39 mouse cellular contexts compared by ENCODE assay signal in genomic region chr9:92204397-92204796, GRCm38 (mm10). TPM values are rescaled to one million over a fixed set of nuclear protein-coding genes. Genes with fewer than 3 reads are reported as not detected.
"Had no signal": no experiment of that assay in that cellular context is flagged by ENCODE, and none has a peak within 500 bp of the region (broad histone marks: within the 10 kb centered on the region; RNA-seq: fewer than 3 reads in every experiment).

No protein-coding gene starts in this region.

- H3K4me3 ChIP-seq: gastrocnemius, adult 2 months; heart, embryonic 10.5 days; heart, embryonic 12.5 days; hindbrain, embryonic 10.5 days; hindbrain, embryonic 12.5 days; intestine, embryonic 15.5 days; kidney, embryonic 15.5 days; layer of hippocampus, adult 2 months; left cerebral cortex, adult 2 months; limb, embryonic 10.5 days; limb, embryonic 12.5 days; liver, embryonic 13.5 days; liver, embryonic 15.5 days had no signal

- DNase-seq: gastrocnemius, adult 2 months; gastrocnemius, postnatal 10 days; gastrocnemius, postnatal 25 days; heart, adult 18-20 months; heart, postnatal 10 days; heart, postnatal 4 days; kidney, adult 2 months; kidney, adult 9 months; kidney, postnatal 25 days; kidney, postnatal 4 days; layer of hippocampus, postnatal 36 days; liver; liver, embryonic 13.5 days had no signal

- H3K9ac ChIP-seq: heart, embryonic 12.5 days; hindbrain, embryonic 12.5 days; hindbrain, embryonic 14.5 days; intestine, embryonic 15.5 days; kidney, embryonic 15.5 days; limb, embryonic 12.5 days; liver, embryonic 13.5 days; liver, embryonic 15.5 days had no signal

- H3K27me3 ChIP-seq: heart, embryonic 12.5 days; hindbrain, embryonic 12.5 days; intestine, embryonic 15.5 days; kidney, embryonic 15.5 days; limb, embryonic 12.5 days; liver, embryonic 13.5 days; liver, embryonic 15.5 days had no signal

- H3K36me3 ChIP-seq: heart, embryonic 10.5 days; heart, embryonic 12.5 days; hindbrain, embryonic 10.5 days; hindbrain, embryonic 12.5 days; intestine, embryonic 15.5 days; kidney, embryonic 15.5 days; limb, embryonic 10.5 days; limb, embryonic 12.5 days; liver, embryonic 13.5 days; liver, embryonic 15.5 days had no signal

- H3K4me2 ChIP-seq: heart, embryonic 12.5 days; hindbrain, embryonic 12.5 days; hindbrain, embryonic 14.5 days; intestine, embryonic 15.5 days; kidney, embryonic 15.5 days; limb, embryonic 12.5 days; liver, embryonic 11.5 days; liver, embryonic 13.5 days; liver, embryonic 15.5 days had no signal

- H3K9me3 ChIP-seq: heart, embryonic 10.5 days; heart, embryonic 12.5 days; hindbrain, embryonic 10.5 days; hindbrain, embryonic 12.5 days; intestine, embryonic 15.5 days; kidney, embryonic 15.5 days; limb, embryonic 10.5 days; limb, embryonic 12.5 days; liver, embryonic 13.5 days; liver, embryonic 15.5 days had no signal

- H3K27ac ChIP-seq: gastrocnemius, adult 2 months; heart, embryonic 10.5 days; hindbrain, embryonic 10.5 days; hindbrain, embryonic 12.5 days; hindbrain, embryonic 14.5 days; intestine, embryonic 15.5 days; kidney, embryonic 15.5 days; kidney, postnatal 0 days; layer of hippocampus, adult 2 months; left cerebral cortex, adult 2 months; limb, embryonic 10.5 days; limb, embryonic 12.5 days; liver, embryonic 13.5 days; liver, embryonic 15.5 days had no signal

- H3K4me1 ChIP-seq: heart, embryonic 10.5 days; heart, embryonic 12.5 days; hindbrain, embryonic 10.5 days; hindbrain, embryonic 12.5 days; intestine, embryonic 15.5 days; kidney, embryonic 15.5 days; limb, embryonic 10.5 days; liver, embryonic 13.5 days; liver, embryonic 15.5 days had no signal

- ATAC-seq: hindbrain, embryonic 16.5 days; inflammation-experienced regulatory T-cells, adult 6 months; intestine, embryonic 15.5 days; intestine, postnatal 0 days had no signal

RNA-seq across cellular contexts. Expression of gene Plscr5, which starts 11.7 kb away (rescaled TPM):
- total RNA-seq: gastrocnemius, adult 2 months; gastrocnemius, postnatal 10 days; gastrocnemius, postnatal 25 days; gastrocnemius, postnatal 4 days; granulocyte monocyte progenitor cell, adult 5-6 weeks; heart, adult 18-20 months; heart, adult 8-10 months; heart, postnatal 10 days; heart, postnatal 25 days; heart, postnatal 4 days; layer of hippocampus, adult 2 months; layer of hippocampus, postnatal 36 days; left cerebral cortex, adult 2 months; left cerebral cortex, postnatal 14 days; left cerebral cortex, postnatal 36 days had no signal
- polyA plus RNA-seq: heart, embryonic 10.5 days; heart, embryonic 12.5 days; heart, embryonic 14.5 days; heart, embryonic 16.5 days; hindbrain, embryonic 10.5 days; hindbrain, embryonic 12.5 days; inflammation-experienced regulatory T-cells, adult 6 months; intestine, embryonic 15.5 days; intestine, postnatal 0 days; kidney, adult 2 months; kidney, embryonic 15.5 days; kidney, postnatal 0 days; limb, embryonic 10.5 days; limb, embryonic 12.5 days; limb, embryonic 14.5 days; liver, embryonic 11.5 days; liver, embryonic 13.5 days; liver, embryonic 15.5 days had no signal
